Mouse (Mus musculus) mouse trophoblast stem cell (cell line): Measurements from ENCODE around the gene Lman2.

ENCODE experiments used
- in situ Hi-C, 2 experiments: fragments of 300-500 bp; cut with MseI, MboI; formaldehyde crosslinking; loops; 2 replicates in 1 of 2; 3 replicates in 1 of 2; pipeline ENCODE4 v1.15.1; 2025

Lman2 gene

GRCm38 (mm10) chr13:55362453-55363060 is at the start of gene Lman2:
TSS of gene Lman2 (minus strand) at chr13:55362783.
- in situ Hi-C loops, result no loop called here

GRCm38 (mm10) chr13:55411826-55412225 is 49.2 kb upstream of the Lman2 start:
- in situ Hi-C loops, result no loop called here

GRCm38 (mm10) chr13:55408546-55409120 is 46.0 kb upstream of the Lman2 start:
- in situ Hi-C loops, result loop anchor here in 1 of 2 experiments (5.0 kb wide), 1 partner anchor 59 kb away; no protein-coding TSS in a partner anchor

GRCm38 (mm10) chr13:55407341-55407740 is 44.8 kb upstream of the Lman2 start:
- in situ Hi-C loops, result loop anchor here in 1 of 2 experiments (5.0 kb wide), 1 partner anchor 60 kb away; no protein-coding TSS in a partner anchor

GRCm38 (mm10) chr13:55405783-55406390 is 43.3 kb upstream of the Lman2 start:
- in situ Hi-C loops, result loop anchor here in 1 of 2 experiments (5.0 kb wide), 1 partner anchor 61 kb away; no protein-coding TSS in a partner anchor

- in situ Hi-C loops, result loop anchor here in 1 of 2 experiments (5.0 kb wide), 1 partner anchor 62 kb away; no protein-coding TSS in a partner anchor
Observed at GRCm38 (mm10) chr13:55404853-55405782, 42.5 kb upstream of the Lman2 start.

- in situ Hi-C loops, result no loop called here
Observed at GRCm38 (mm10) chr13:55403935-55404852, 41.6 kb upstream of the Lman2 start.

GRCm38 (mm10) chr13:55403266-55403665 is 40.7 kb upstream of the Lman2 start:
- in situ Hi-C loops, result no loop called here

- in situ Hi-C loops, result no loop called here
Observed at GRCm38 (mm10) chr13:55400039-55400346, 37.4 kb upstream of the Lman2 start.

- in situ Hi-C loops, result no loop called here
Observed at GRCm38 (mm10) chr13:55399300-55400038, 36.9 kb upstream of the Lman2 start.

GRCm38 (mm10) chr13:55398088-55398487 is 35.5 kb upstream of the Lman2 start, which contains the start of gene Slc34a1:
TSS of gene Slc34a1 (plus strand) at chr13:55398187.
- in situ Hi-C loops, result no loop called here

- in situ Hi-C loops, result no loop called here
Observed at GRCm38 (mm10) chr13:55392933-55393332, 30.4 kb upstream of the Lman2 start.

GRCm38 (mm10) chr13:55391626-55392029 is 29.0 kb upstream of the Lman2 start:
- in situ Hi-C loops, result no loop called here

- in situ Hi-C loops, result no loop called here
Observed at GRCm38 (mm10) chr13:55390644-55391043, 28.1 kb upstream of the Lman2 start.

GRCm38 (mm10) chr13:55381790-55382189 is 19.2 kb upstream of the Lman2 start:
- in situ Hi-C loops, result no loop called here

- in situ Hi-C loops, result no loop called here
Observed at GRCm38 (mm10) chr13:55378907-55379580, 16.5 kb upstream of the Lman2 start.

- in situ Hi-C loops, result no loop called here
Observed at GRCm38 (mm10) chr13:55375877-55376276, 13.3 kb upstream of the Lman2 start.

- in situ Hi-C loops, result no loop called here
Observed at GRCm38 (mm10) chr13:55374206-55374924, 11.8 kb upstream of the Lman2 start.

- in situ Hi-C loops, result no loop called here
Observed at GRCm38 (mm10) chr13:55371740-55372139, 9.2 kb upstream of the Lman2 start.
